Mouse (Mus musculus): ENCODE measurements around the gene Cped1.

GRCm38 (mm10) chr6:22086056-22086455 is 100.3 kb downstream of the Cped1 start:
- no peak for TF ChIP-seq CTCF (IDR thresholded peaks at IDR 0.05; ENCODE audit: insufficient read depth, low read depth, low read length)
- TF ChIP-seq POLR2A (IDR thresholded peaks at IDR 0.05; ENCODE audit: insufficient read depth, low read depth, low read length) = no peak

Measured in olfactory bulb, adult 2 months (tissue).